Mouse (Mus musculus): ENCODE results near the gene Cmc1. TPM values are rescaled to one million over a fixed set of nuclear protein-coding genes. Genes with fewer than 3 reads are reported as not detected.

Cmc1 gene
- total RNA-seq, 2 experiments from 2014 or later, result 11.3 TPM; not detected in 1

DNA sequence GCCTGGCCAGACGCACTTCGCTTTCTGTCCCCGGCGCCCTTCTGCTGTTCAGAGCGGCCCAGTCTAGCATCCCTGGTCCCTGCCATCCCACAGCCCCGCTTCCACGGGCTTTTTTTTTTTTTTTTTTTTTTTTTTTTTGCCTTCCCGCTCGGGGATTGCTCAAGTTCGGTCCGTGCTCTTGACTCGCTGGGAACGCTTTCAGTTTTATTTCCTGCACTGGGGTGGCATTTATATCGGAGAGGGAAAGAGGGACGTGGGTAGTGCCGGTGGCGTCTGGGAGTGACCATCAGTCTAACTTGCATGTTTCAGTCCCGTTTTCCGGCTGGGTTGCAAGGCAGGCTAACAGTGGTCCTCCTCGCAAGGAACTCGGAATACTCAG, 109.0 kb downstream of the Cmc1 start:
- ATAC-seq (replicated peaks; ENCODE audit: low FRiP score, poor library complexity, severe bottlenecking), result peak; percentile 21; the same call in 1 of the 2 replicates

DNA sequence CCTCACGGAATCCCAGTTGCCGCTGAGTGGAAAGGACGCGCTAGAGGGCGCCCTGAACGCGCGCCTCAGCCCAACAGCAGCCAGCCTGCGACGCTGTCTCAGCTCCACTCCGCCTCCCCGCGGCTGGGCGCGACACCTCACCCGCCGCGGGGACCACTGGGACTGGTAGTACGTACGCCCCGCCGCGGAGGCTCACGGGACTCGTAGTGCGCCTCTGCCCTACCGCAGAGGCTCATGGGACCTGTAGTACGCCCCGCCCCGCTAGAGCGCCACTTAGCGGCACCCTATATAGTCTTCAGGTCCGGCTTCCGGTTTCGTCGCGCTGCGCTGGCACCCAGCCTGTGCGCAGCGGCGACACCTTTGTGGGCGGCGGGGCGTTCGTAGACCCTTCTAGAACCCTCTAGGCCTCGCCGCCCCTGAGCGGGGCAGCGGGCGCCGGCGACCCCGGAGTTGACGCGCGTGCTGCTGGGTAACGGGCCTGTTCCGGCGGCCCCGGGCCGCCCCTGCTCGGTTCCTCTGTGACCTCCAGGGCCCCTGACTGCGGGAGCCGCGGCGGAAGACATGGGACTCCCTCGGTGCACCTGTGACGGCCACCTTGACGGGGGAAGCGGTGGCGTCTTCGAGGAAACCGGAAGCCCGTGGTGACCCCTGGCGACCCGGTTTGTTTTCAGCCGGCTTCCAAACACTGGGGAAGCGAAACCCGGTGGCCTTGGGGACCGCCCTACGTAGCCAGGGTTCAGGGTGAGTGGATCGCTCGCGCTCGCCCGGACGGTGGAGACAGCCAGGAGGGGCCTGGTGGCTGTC, 109.6 kb downstream of the Cmc1 start, which contains the start of gene Azi2:
Azi2 (plus strand) TSS at position 282 of the 804 bp plus-strand sequence.
- peak; percentile 97 for ATAC-seq (replicated peaks; ENCODE audit: low FRiP score, poor library complexity, severe bottlenecking)

DNA sequence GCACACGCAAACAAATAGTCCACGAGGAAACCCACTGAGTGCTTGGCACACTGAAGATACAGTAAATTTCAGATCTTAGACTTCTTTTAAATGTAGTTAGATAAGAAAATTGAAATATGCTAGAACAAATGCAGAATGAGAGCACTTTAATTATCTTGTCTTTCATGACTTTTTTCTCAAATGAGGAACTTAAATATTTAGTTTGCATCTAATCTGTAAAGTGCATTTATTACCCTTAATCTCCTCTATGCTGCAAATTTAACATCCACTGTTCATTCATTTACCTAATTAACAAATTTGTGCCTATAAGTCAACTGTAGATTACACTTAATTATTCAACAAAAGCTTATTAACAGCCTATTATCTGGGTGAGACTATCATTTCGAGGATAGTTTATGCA, 115.0 kb downstream of the Cmc1 start:
- ATAC-seq (replicated peaks; ENCODE audit: low FRiP score, poor library complexity, severe bottlenecking), result no peak

DNA sequence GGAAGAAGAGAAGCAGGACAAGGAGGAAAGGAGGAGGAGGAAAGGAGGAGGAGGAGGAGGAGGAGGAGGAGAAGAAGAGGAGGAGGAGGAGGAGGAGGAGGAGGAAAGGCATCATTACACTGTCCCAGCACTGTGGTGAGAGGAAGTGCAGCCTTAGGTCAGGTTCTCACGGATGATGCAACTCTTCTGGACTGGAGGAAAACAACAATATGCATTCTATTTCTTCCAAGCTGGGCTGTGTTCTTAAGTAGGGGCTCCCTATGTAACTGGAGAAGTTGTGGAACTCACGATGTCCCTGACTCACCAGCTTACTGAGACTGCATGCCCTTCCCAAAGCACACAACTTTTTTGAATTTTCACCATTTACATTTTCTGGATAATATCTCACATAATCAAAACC, 118.3 kb downstream of the Cmc1 start:
- no peak for ATAC-seq (replicated peaks; ENCODE audit: low FRiP score, poor library complexity, severe bottlenecking)

DNA sequence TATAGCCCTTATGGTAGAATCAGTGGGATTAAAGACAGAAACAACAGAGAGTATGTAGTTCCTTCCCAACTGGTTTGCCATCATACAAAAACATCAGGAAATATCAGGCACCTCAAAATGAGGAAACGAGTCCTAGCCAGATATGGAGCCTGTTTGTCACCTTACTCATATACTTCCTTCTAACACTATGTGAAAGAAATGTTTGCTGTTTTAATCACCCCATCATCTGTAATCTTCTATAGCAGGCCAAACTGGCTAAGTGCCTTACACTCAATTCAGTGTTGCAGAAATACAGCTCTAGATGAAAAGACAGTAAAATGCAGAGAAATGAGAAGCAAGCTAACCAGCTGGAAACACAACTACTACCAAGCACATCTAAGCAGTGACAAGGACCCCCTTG, 119.7 kb downstream of the Cmc1 start:
- ATAC-seq (replicated peaks; ENCODE audit: low FRiP score, poor library complexity, severe bottlenecking), result no peak

DNA sequence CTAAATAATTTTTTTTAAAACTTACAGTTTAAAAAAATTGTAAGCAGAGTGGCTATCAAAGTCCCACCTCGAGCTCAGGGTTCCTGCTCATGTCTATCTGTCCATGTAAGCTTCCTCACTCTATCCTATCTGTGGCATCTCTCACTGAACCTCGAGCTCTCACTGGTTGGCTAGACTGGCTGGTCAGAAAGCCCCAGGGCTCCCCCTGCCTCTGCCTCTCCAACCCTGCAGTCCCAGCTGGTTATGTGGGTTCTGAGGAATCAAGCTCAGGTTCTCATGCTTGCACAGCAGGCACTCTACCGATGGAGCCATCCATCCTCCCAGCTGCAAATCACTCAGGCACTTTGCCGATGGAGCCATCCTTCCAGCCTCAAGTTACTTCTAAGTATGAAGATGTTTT, 120.5 kb downstream of the Cmc1 start:
- no peak for ATAC-seq (replicated peaks; ENCODE audit: low FRiP score, poor library complexity, severe bottlenecking)

DNA sequence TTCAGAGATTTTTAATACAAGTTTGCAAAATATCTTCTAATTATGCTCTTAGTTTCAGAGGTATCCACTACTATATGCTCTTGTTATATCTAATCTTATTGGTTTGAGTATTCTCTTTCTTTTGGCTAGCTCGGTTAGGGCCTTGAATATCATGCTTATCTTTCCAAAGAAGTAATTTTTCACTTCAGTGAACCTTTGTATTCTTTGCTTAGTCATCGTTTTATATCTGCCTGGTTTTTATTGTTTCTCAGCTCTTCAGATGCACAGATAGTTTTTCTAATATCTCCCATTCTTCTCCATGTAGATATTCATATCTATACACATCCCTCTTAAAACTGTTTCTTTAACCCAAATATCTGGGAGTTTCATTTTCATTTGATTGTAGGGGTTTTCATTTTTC, 125.0 kb downstream of the Cmc1 start:
- ATAC-seq (replicated peaks; ENCODE audit: low FRiP score, poor library complexity, severe bottlenecking), result no peak

Other genes starting within 250 kb of the Cmc1 start
- gene Azi2, start 109.7 kb downstream of the Cmc1 start, total RNA-seq (2015; ENCODE audit: low replicate concordance), result 42.9 and 93.1 TPM in 2 replicates
- 47.7 and 81.4 TPM in 2 replicates for gene Azi2, start 109.7 kb downstream of the Cmc1 start, total RNA-seq (2017; ENCODE audit: low replicate concordance)